Mouse (Mus musculus): ENCODE data around the gene Hnrnpa3. TPM values are rescaled to one million over a fixed set of nuclear protein-coding genes. Genes with fewer than 3 reads are reported as not detected.

Gene Hnrnpa3
- polyA plus RNA-seq, 1 experiment from 2014 or later = 86.9 TPM

- H3K4me1 ChIP-seq (ENCODE audit: insufficient read depth) = peaks cover 13% of the 10 kb centered on the region
- DNase-seq (peak; percentile 53), ATAC-seq (peak; percentile 82)
- peak overlapping the region; percentile 48 for H3K4me2 ChIP-seq (ENCODE audit: low read depth, low read length)
- 0 out of 2 replicates have a peak overlapping the region, but pooled peaks have one; percentile 17 for H3K4me3 ChIP-seq (ENCODE audit: low read depth, low read length)
- 4% methylated on average over 14 of the region's 14 CpGs for WGBS (ENCODE audit: insufficient replicate concordance)
- peak overlapping the region; percentile 82 for H3K27ac ChIP-seq (ENCODE audit: low read depth)
- H3K9ac ChIP-seq (replicated peaks) = peak overlapping the region; percentile 41; the same call in 1 of the 2 replicates
- H3K36me3 ChIP-seq (replicated peaks; ENCODE audit: insufficient read depth, low read length) = no peaks in the 10 kb centered on the region
- H3K9me3 ChIP-seq (ENCODE audit: low read length) = no peaks in the 10 kb centered on the region
- TF ChIP-seq CTCF (IDR thresholded peaks at IDR 0.05; ENCODE audit: low read depth) (no peak; the same call in 1 of the 2 replicates), EP300 (IDR thresholded peaks at IDR 0.05; ENCODE audit: low read depth) (peak; percentile 72)
- H3K27me3 ChIP-seq (ENCODE audit: insufficient read depth, low read length) = peaks cover 13% of the 10 kb centered on the region; the same call in 1 of the 2 replicates
These were observed 46.0 kb upstream of the Hnrnpa3 start for GRCm38 (mm10) chr2:75612981-75613567.

GRCm38 (mm10) chr2:75614577-75614976, 44.5 kb upstream of the Hnrnpa3 start:
- no peak overlapping the region for H3K9ac ChIP-seq (replicated peaks)
- DNase-seq = no peak
- H3K27me3 ChIP-seq (ENCODE audit: insufficient read depth, low read length) = peaks cover 4% of the 10 kb centered on the region; the same call in 1 of the 2 replicates
- no peaks in the 10 kb centered on the region for H3K36me3 ChIP-seq (replicated peaks; ENCODE audit: insufficient read depth, low read length)
- no peak overlapping the region for H3K4me2 ChIP-seq (ENCODE audit: low read depth, low read length)
- H3K4me1 ChIP-seq (ENCODE audit: insufficient read depth) = peaks cover 11% of the 10 kb centered on the region
- no peak overlapping the region for H3K4me3 ChIP-seq (ENCODE audit: low read depth, low read length)
- no peak for ATAC-seq
- no peak overlapping the region for H3K27ac ChIP-seq (ENCODE audit: low read depth)
- H3K9me3 ChIP-seq (ENCODE audit: low read length) = no peaks in the 10 kb centered on the region
- WGBS (ENCODE audit: insufficient replicate concordance) = 72% methylated on average over 6 of the region's 6 CpGs
- TF ChIP-seq CTCF (IDR thresholded peaks at IDR 0.05; ENCODE audit: low read depth) = no peak
- no peak for TF ChIP-seq EP300 (IDR thresholded peaks at IDR 0.05; ENCODE audit: low read depth)

GRCm38 (mm10) chr2:75616911-75617310, 42.1 kb upstream of the Hnrnpa3 start:
- DNase-seq = no peak
- Histone ChIP-seq H3K4me2 (ENCODE audit: low read depth, low read length) (no peak overlapping the region), H3K27me3 (ENCODE audit: insufficient read depth, low read length) (no peaks in the 10 kb centered on the region), H3K9me3 (ENCODE audit: low read length) (no peaks in the 10 kb centered on the region), H3K36me3 (replicated peaks; ENCODE audit: insufficient read depth, low read length) (no peaks in the 10 kb centered on the region), H3K4me3 (ENCODE audit: low read depth, low read length) (no peak overlapping the region), H3K9ac (replicated peaks) (no peak overlapping the region), H3K27ac (ENCODE audit: low read depth) (no peak overlapping the region), H3K4me1 (ENCODE audit: insufficient read depth) (peaks cover 8% of the 10 kb centered on the region)
- no peak for ATAC-seq
- no peak for TF ChIP-seq CTCF (IDR thresholded peaks at IDR 0.05; ENCODE audit: low read depth)
- no peak for TF ChIP-seq EP300 (IDR thresholded peaks at IDR 0.05; ENCODE audit: low read depth)
- 78% methylated on average over 8 of the region's 8 CpGs for WGBS (ENCODE audit: insufficient replicate concordance)

GRCm38 (mm10) chr2:75618712-75619111, 40.3 kb upstream of the Hnrnpa3 start:
- H3K36me3 ChIP-seq (replicated peaks; ENCODE audit: insufficient read depth, low read length) = no peaks in the 10 kb centered on the region
- no peak overlapping the region for H3K9ac ChIP-seq (replicated peaks)
- no peaks in the 10 kb centered on the region for H3K9me3 ChIP-seq (ENCODE audit: low read length)
- no peak overlapping the region for H3K4me3 ChIP-seq (ENCODE audit: low read depth, low read length)
- no peak overlapping the region for H3K4me2 ChIP-seq (ENCODE audit: low read depth, low read length)
- no peak for TF ChIP-seq EP300 (IDR thresholded peaks at IDR 0.05; ENCODE audit: low read depth)
- TF ChIP-seq CTCF (IDR thresholded peaks at IDR 0.05; ENCODE audit: low read depth) = no peak
- H3K27ac ChIP-seq (ENCODE audit: low read depth) = no peak overlapping the region
- 77% methylated on average over 6 of the region's 6 CpGs for WGBS (ENCODE audit: insufficient replicate concordance)
- no peak for ATAC-seq
- no peaks in the 10 kb centered on the region for H3K27me3 ChIP-seq (ENCODE audit: insufficient read depth, low read length)
- no peak for DNase-seq
- peaks cover 1% of the 10 kb centered on the region for H3K4me1 ChIP-seq (ENCODE audit: insufficient read depth)

- H3K36me3 ChIP-seq (replicated peaks; ENCODE audit: insufficient read depth, low read length) = no peaks in the 10 kb centered on the region
- H3K9ac ChIP-seq (replicated peaks) = no peak overlapping the region
- TF ChIP-seq CTCF (IDR thresholded peaks at IDR 0.05; ENCODE audit: low read depth) (no peak), EP300 (IDR thresholded peaks at IDR 0.05; ENCODE audit: low read depth) (no peak)
- no peak overlapping the region for H3K4me3 ChIP-seq (ENCODE audit: low read depth, low read length)
- no peak overlapping the region for H3K27ac ChIP-seq (ENCODE audit: low read depth)
- no peak for ATAC-seq
- no peak for DNase-seq
- H3K27me3 ChIP-seq (ENCODE audit: insufficient read depth, low read length) = no peaks in the 10 kb centered on the region
- H3K4me1 ChIP-seq (ENCODE audit: insufficient read depth) = no peaks in the 10 kb centered on the region
- 70% methylated on average over 14 of the region's 14 CpGs for WGBS (ENCODE audit: insufficient replicate concordance)
- H3K4me2 ChIP-seq (ENCODE audit: low read depth, low read length) = no peak overlapping the region
- H3K9me3 ChIP-seq (ENCODE audit: low read length) = no peaks in the 10 kb centered on the region
These were observed 37.0 kb upstream of the Hnrnpa3 start for GRCm38 (mm10) chr2:75621873-75622654.

- Histone ChIP-seq H3K27me3 (ENCODE audit: insufficient read depth, low read length) (no peaks in the 10 kb centered on the region), H3K27ac (ENCODE audit: low read depth) (no peak overlapping the region), H3K4me1 (ENCODE audit: insufficient read depth) (no peaks in the 10 kb centered on the region), H3K9ac (replicated peaks) (no peak overlapping the region), H3K9me3 (ENCODE audit: low read length) (no peaks in the 10 kb centered on the region), H3K4me2 (ENCODE audit: low read depth, low read length) (no peak overlapping the region), H3K4me3 (ENCODE audit: low read depth, low read length) (no peak overlapping the region), H3K36me3 (replicated peaks; ENCODE audit: insufficient read depth, low read length) (no peaks in the 10 kb centered on the region)
- TF ChIP-seq EP300 (IDR thresholded peaks at IDR 0.05; ENCODE audit: low read depth) (no peak), CTCF (IDR thresholded peaks at IDR 0.05; ENCODE audit: low read depth) (no peak)
- WGBS (ENCODE audit: insufficient replicate concordance) = 85% methylated on average over 3 of the region's 3 CpGs
- DNase-seq (no peak), ATAC-seq (no peak)
These were observed 34.0 kb upstream of the Hnrnpa3 start for GRCm38 (mm10) chr2:75625086-75625485.

Measured in liver, postnatal 0 days (tissue).